Mouse (Mus musculus) midbrain, embryonic 16.5 days (tissue): ENCODE results near the gene Ugt1a8. TPM values are rescaled to one million over a fixed set of nuclear protein-coding genes. Genes with fewer than 3 reads are reported as not detected.

Experiments
- ATAC-seq: fragments of 200-750 bp; cut with Nextera tagmentation; 2 replicates; pipeline ENCODE4 v1.8.0; 2017; ENCODE audit warnings: moderate TSS enrichment
- H3K27ac ChIP-seq: fragments of 300-500 bp; sonication (generic); 2 replicates; pipeline ENCODE4 v1.5.1; 2014; ENCODE audit warnings: mild to moderate bottlenecking, low read length, mixed read lengths
- H3K27me3 ChIP-seq: fragments of 300-500 bp; sonication (generic); 2 replicates; pipeline ENCODE4 v1.6.1; 2014; ENCODE audit warnings: low read depth, low read length, mixed read lengths; ENCODE audit not compliant: control insufficient read depth, insufficient read depth
- H3K36me3 ChIP-seq: fragments of 300-500 bp; sonication (generic); 2 replicates; pipeline ENCODE4 v1.6.1; 2014; ENCODE audit warnings: mild to moderate bottlenecking, low read length, moderate library complexity, mixed read lengths; ENCODE audit not compliant: control insufficient read depth, insufficient read depth
- H3K4me1 ChIP-seq: fragments of 300-500 bp; sonication (generic); 2 replicates; pipeline ENCODE4 v1.6.1; 2014; ENCODE audit warnings: mild to moderate bottlenecking, low read length, mixed read lengths; ENCODE audit not compliant: control insufficient read depth, insufficient read depth
- H3K4me2 ChIP-seq: fragments of 300-500 bp; sonication (generic); 2 replicates; pipeline ENCODE4 v1.6.1; 2014; ENCODE audit warnings: mild to moderate bottlenecking, low read length, mixed read lengths
- H3K4me3 ChIP-seq: fragments of 300-500 bp; sonication (generic); 2 replicates; pipeline ENCODE4 v1.5.1; 2014; ENCODE audit warnings: low read depth, mild to moderate bottlenecking, low read length, moderate library complexity, mixed read lengths
- H3K9ac ChIP-seq: fragments of 300-500 bp; sonication (generic); 2 replicates; pipeline ENCODE4 v1.6.1; 2014; ENCODE audit warnings: low read depth, low read length, mixed read lengths
- H3K9me3 ChIP-seq: fragments of 300-500 bp; sonication (generic); replicated peaks from 2 replicates; pipeline ENCODE4 v1.6.1; 2014; ENCODE audit warnings: mild to moderate bottlenecking, low read length, mixed read lengths; ENCODE audit not compliant: control insufficient read depth, poor library complexity, severe bottlenecking
- WGBS: fragments of 180-500 bp; shearing (Covaris S2); extraction: QIAGEN DNeasy Blood & Tissue Kit; methylation state at CpG from one replicate; pipeline ENCODE4 v1.1.7; 2014; 5-methylcytosine and 5-hydroxymethylcytosine counted together
- polyA plus RNA-seq: library from polyadenylated mRNA; unstranded; fragments of >200 nt; fragmentation: Nextera tagmentation; extraction: Ambion mirVana; gene quantifications from 2 replicates; pipeline ENCODE4 v1.2.1, GENCODE M21; 2015

Ugt1a8 gene
- polyA plus RNA-seq, 1 experiment from 2014 or later, result not detected

- ATAC-seq, result peak; percentile 1; the same call in 1 of the 2 replicates
- no peak overlapping the region for H3K4me3 ChIP-seq
- no peak overlapping the region for H3K4me2 ChIP-seq
- H3K27me3 ChIP-seq, result no peaks in the 10 kb centered on the region
- H3K9ac ChIP-seq, result no peak overlapping the region
- WGBS, result 95% methylated on average over 6 of the region's 6 CpGs
- H3K27ac ChIP-seq, result no peak overlapping the region
- H3K9me3 ChIP-seq, result no peaks in the 10 kb centered on the region
- no peaks in the 10 kb centered on the region for H3K4me1 ChIP-seq
- peaks cover 78% of the 10 kb centered on the region for H3K36me3 ChIP-seq
Observed at GRCm38 (mm10) chr1:88267489-88267888, 179.9 kb downstream of the Ugt1a8 start.

GRCm38 (mm10) chr1:88268070-88268469, 180.5 kb downstream of the Ugt1a8 start:
- no peaks in the 10 kb centered on the region for H3K27me3 ChIP-seq
- H3K27ac ChIP-seq, result no peak overlapping the region
- WGBS, result 86% methylated on average over 6 of the region's 6 CpGs
- H3K4me1 ChIP-seq, result no peaks in the 10 kb centered on the region
- ATAC-seq, result no peak
- H3K9ac ChIP-seq, result no peak overlapping the region
- no peak overlapping the region for H3K4me3 ChIP-seq
- no peaks in the 10 kb centered on the region for H3K9me3 ChIP-seq
- peaks cover 76% of the 10 kb centered on the region for H3K36me3 ChIP-seq
- H3K4me2 ChIP-seq, result no peak overlapping the region

Other genes with a start within 250 kb of the Ugt1a8 start
- gene Dgkd, start 234.5 kb upstream of the Ugt1a8 start, polyA plus RNA-seq, result 43.7 and 49.0 TPM in 2 replicates
- gene Usp40, start 79.3 kb upstream of the Ugt1a8 start, polyA plus RNA-seq, result 20.8 and 22.7 TPM in 2 replicates
- gene Ugt1a10, start 32.4 kb upstream of the Ugt1a8 start, polyA plus RNA-seq, result not detected in 2 replicates
- gene Ugt1a9, start 17.0 kb upstream of the Ugt1a8 start, polyA plus RNA-seq, result not detected in 2 replicates
- 0.94 and 1.1 TPM in 2 replicates for gene Ugt1a7c, start 7.2 kb downstream of the Ugt1a8 start, polyA plus RNA-seq
- gene Ugt1a6b, start 15.4 kb downstream of the Ugt1a8 start, polyA plus RNA-seq, result 0.50 and 0.60 TPM in 2 replicates
- 2.3 and 2.5 TPM in 2 replicates for gene Ugt1a6a, start 47.0 kb downstream of the Ugt1a8 start, polyA plus RNA-seq
- not detected in 2 replicates for gene Ugt1a5, start 78.2 kb downstream of the Ugt1a8 start, polyA plus RNA-seq
- not detected in 2 replicates for gene Ugt1a2, start 112.8 kb downstream of the Ugt1a8 start, polyA plus RNA-seq
- 12.8 and 13.1 TPM in 2 replicates for gene Dnajb3, start 118.0 kb downstream of the Ugt1a8 start, polyA plus RNA-seq
- gene Ugt1a1, start 124.1 kb downstream of the Ugt1a8 start, polyA plus RNA-seq, result not detected in 2 replicates
- 0.75 and 0.92 TPM in 2 replicates for gene Mroh2a, start 139.2 kb downstream of the Ugt1a8 start, polyA plus RNA-seq
- gene Hjurp, start 189.8 kb downstream of the Ugt1a8 start, polyA plus RNA-seq, result 77.3 and 87.0 TPM in 2 replicates
- 0.11 and 0.17 TPM in 2 replicates for gene Trpm8, start 189.8 kb downstream of the Ugt1a8 start, polyA plus RNA-seq